Mouse (Mus musculus) bone marrow macrophage, adult 2 months (primary cell): ENCODE data around the gene Tbp. TPM values are rescaled to one million over a fixed set of nuclear protein-coding genes. Genes with fewer than 3 reads are reported as not detected.
A peak's percentile ranks its signal among the peaks of the same experiment; 100 is the strongest.

Experiments
- H3K27ac ChIP-seq: 2 replicates; pipeline ENCODE4 v1.5.1; 2012; ENCODE audit warnings: low read depth, low read length; ENCODE audit not compliant: insufficient read depth
- H3K4me1 ChIP-seq: 2 replicates; pipeline ENCODE4 v1.6.1; 2012; ENCODE audit warnings: low read length; ENCODE audit not compliant: control insufficient read depth, insufficient read depth
- H3K4me3 ChIP-seq: 2 replicates; pipeline ENCODE4 v1.5.1; 2012; ENCODE audit warnings: mild to moderate bottlenecking, low read length, moderate library complexity; ENCODE audit not compliant: insufficient read depth
- CTCF ChIP-seq: IDR thresholded peaks from 2 replicates; pipeline ENCODE4 v1.5.1; 2012; ENCODE audit warnings: low read depth, mild to moderate bottlenecking, low read length, moderate library complexity
- POLR2A ChIP-seq: IDR thresholded peaks from 2 replicates; pipeline ENCODE4 v1.6.1; 2012; ENCODE audit warnings: mild to moderate bottlenecking, low read depth, low read length, borderline replicate concordance
- polyA plus RNA-seq: library from polyadenylated mRNA; stranded (reverse); fragments of >200 nt; gene quantifications from 2 replicates; pipeline ENCODE4 v1.2.4, GENCODE M21; 2012; ENCODE audit not compliant: missing spikeins, insufficient read depth, insufficient read length

Gene Tbp
- polyA plus RNA-seq, 1 experiment, result 33.7 TPM

- Histone ChIP-seq H3K27ac (peak overlapping the region; percentile 22), H3K4me3 (peak overlapping the region; percentile 85), H3K4me1 (peaks cover 18% of the 10 kb centered on the region)
These were observed 955 bp upstream of the Tbp start for GRCm38 (mm10) chr17:15498753-15499113.

DNA sequence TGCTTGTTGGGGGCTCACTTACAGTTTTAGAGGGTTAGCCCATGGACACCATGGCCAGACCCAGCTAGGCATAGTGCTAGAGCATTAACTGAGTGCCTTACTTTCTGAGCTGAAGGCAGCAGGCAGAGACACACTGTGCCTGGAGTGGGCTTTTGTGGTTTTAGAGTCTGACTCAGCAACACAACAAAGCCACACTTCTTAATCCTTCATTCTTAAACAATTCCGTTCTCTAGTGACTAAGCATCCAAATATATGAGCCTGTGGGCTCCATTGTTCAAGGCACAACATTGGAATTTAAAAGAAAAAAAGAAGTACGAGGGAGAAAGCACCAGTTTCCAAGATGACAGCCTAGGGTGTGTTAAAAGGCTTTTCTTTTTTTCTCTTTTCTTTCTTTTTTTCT lies 11.0 kb downstream of the Tbp start:
- Histone ChIP-seq H3K27ac (no peak overlapping the region), H3K4me3 (no peak overlapping the region), H3K4me1 (no peaks in the 10 kb centered on the region)
- TF ChIP-seq CTCF (no peak), POLR2A (no peak)

More at GRCm38 (mm10) chr17:15498753-15499113, 955 bp upstream of the Tbp start:
- no peak for TF ChIP-seq CTCF
- no peak for TF ChIP-seq POLR2A

DNA sequence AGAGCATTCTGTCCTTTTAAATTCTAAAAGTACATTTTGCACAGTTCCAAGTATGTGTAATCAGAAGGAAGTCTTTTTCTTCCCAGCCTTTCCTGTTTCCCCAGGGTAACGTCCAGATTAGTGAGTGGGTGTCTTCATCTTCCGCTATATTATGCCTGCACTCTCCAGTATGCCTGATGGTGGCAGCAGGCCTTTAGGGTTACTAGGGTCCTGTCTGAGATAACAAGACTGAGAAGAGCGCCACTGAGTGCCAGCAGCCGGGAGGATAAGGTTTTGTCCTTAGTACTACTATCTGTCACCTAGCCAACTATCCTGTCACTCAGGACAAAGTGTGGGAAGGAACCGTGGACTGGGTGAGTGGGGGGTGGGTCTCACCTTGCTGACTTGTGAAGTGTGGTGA lies 18.1 kb downstream of the Tbp start:
- Histone ChIP-seq H3K4me1 (no peaks in the 10 kb centered on the region), H3K4me3 (no peak overlapping the region), H3K27ac (no peak overlapping the region)
- no peak for TF ChIP-seq POLR2A
- no peak for TF ChIP-seq CTCF

GRCm38 (mm10) chr17:15518186-15518585 lies 18.5 kb downstream of the Tbp start:
- Histone ChIP-seq H3K4me1 (no peaks in the 10 kb centered on the region), H3K4me3 (no peak overlapping the region), H3K27ac (no peak overlapping the region)
- TF ChIP-seq CTCF, result no peak
- no peak for TF ChIP-seq POLR2A

GRCm38 (mm10) chr17:15518766-15519165 lies 19.1 kb downstream of the Tbp start:
- H3K27ac ChIP-seq, result no peak overlapping the region
- H3K4me3 ChIP-seq, result no peak overlapping the region
- TF ChIP-seq CTCF, result no peak
- no peak for TF ChIP-seq POLR2A
- H3K4me1 ChIP-seq, result no peaks in the 10 kb centered on the region

- peak overlapping the region; percentile 95 for H3K4me3 ChIP-seq
These were observed 26.6 kb downstream of the Tbp start for GRCm38 (mm10) chr17:15526304-15526703.

DNA sequence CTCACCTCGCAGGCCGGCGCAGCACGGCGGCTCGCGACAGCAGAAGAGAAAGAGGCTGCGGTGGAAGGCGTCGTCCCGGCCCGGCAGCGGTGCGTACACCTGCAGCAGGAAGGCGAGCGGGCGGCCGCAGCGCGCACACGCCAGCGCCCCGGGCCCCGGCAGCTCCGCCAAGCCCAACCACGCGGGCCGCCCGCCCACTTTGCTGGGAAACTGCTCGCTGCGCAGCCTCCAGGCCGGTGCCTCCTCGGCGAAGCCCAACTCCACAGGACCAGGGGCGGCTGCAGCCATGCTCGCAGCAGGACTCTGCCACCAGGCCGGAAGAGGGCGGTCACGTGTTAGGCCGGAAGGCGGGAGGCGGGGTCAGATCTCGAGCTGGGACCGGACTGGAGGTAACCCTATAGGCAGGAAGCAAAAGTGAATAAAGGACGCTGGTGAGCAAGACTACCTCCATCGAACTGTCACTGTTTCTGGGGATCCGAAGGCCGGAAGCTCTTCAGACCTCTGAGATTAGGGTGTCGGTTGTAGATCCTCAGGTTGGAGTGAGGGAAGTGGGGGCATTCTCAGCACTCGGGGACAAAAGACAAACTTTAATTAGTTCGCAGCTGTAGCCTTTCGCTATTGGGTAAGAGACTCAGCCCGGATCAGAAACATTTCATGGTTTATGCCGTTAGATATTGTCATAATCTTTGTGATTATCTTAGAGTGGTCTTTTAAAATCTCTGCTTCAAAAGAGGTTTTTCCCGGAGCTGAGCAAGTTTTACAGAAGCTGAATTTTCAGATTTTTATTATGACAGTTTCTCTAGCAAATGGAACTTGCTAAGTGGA lies 27.5 kb downstream of the Tbp start, which contains the start of gene Pdcd2:
Gene Pdcd2, minus strand, starts transcription at position 316 of the 825 bp plus-strand sequence.
- Histone ChIP-seq H3K4me1 (peaks cover 20% of the 10 kb centered on the region), H3K4me3 (peak within 1 kb of the TSS; percentile 95), H3K27ac (peak within 1 kb of the TSS; percentile 72)
- TF ChIP-seq POLR2A (peak; percentile 42; the same call in 1 of the 2 replicates), CTCF (no peak)

More at GRCm38 (mm10) chr17:15526304-15526703, 26.6 kb downstream of the Tbp start:
- TF ChIP-seq POLR2A (no peak), CTCF (no peak)
- Histone ChIP-seq H3K27ac (peak overlapping the region; percentile 52; the same call in 1 of the 2 replicates), H3K4me1 (peaks cover 20% of the 10 kb centered on the region)

GRCm38 (mm10) chr17:15527811-15528136 lies 28.1 kb downstream of the Tbp start:
- TF ChIP-seq POLR2A (no peak), CTCF (no peak)
- peak overlapping the region; percentile 72; the same call in 1 of the 2 replicates for H3K27ac ChIP-seq
- H3K4me1 ChIP-seq, result peaks cover 20% of the 10 kb centered on the region
- H3K4me3 ChIP-seq, result peak overlapping the region; percentile 95

DNA sequence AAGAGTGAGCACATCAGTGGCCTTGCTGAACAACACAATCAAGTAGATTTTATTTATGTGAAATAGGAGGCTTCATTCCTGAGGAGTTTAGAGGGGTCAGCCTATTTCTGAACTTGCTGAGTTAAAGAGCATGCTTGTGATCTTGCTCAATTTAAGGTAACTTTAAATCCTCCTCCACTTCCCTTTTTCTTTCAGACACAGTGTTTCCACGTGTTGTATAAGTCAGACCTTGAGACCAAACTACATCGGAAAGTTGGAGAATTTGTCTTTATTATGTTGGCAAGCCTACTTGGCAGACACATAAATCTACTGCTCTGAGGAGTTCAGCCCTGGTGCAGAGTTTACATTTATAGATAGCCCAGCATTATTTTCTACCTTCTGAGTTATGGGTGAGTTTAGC lies 29.2 kb downstream of the Tbp start:
- Histone ChIP-seq H3K27ac (no peak overlapping the region), H3K4me3 (no peak overlapping the region), H3K4me1 (peaks cover 20% of the 10 kb centered on the region)
- TF ChIP-seq CTCF (no peak), POLR2A (no peak)

DNA sequence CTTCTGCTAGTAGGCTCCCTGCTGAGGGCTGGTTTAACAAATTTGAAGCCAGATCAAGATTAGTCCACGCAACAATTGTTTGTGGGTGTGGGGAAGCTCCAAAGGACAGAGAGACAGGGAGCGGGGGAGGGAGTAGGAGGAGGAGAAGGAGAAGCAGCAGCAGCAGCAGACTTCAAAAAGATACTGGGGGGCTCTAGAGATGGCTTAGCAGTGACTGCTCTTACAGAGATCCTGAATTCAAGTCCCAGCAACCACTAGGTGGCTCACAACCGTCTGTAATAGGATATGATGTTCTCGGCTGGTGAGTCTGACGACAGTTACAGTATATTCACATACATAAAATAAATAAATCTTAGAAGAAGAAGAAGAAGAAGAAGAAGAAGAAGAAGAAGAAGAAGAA lies 30.5 kb downstream of the Tbp start:
- Histone ChIP-seq H3K4me3 (no peak overlapping the region), H3K4me1 (peaks cover 14% of the 10 kb centered on the region), H3K27ac (no peak overlapping the region)
- TF ChIP-seq POLR2A (no peak), CTCF (peak; percentile 39; the same call in 1 of the 2 replicates)
